Comparison of ENCODE assay signal across 8 mouse cellular contexts in the genomic region with DNA sequence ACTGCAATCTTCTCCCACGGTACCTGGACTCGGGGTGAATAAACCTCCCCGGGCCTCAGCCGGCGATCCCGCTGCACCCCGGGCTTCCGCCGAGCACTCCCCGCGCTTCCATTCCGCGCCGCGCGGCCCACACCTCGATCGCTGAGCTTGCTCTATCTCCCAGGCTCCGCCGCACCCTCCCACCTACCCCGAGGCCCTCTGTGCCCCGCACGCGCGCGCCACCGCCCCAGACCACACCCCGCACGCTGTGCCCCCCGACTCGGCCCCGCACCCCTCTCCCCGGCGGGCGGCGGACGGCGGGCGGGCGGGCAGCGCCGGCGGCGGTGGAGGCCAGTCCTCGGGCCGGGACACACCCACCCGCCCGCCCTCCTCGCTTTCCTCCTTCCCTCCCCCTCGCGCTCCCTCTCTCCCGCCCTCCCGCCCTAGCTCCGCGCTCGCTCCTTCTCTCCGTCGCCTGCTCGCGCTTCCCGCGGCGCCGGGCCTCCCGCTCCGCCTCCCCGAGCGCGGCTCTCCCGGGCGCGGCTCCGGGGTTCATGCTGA. TPM values are rescaled to one million over a fixed set of nuclear protein-coding genes. Genes with fewer than 3 reads are reported as not detected.
A peak's percentile ranks its signal among the peaks of the same experiment; 100 is the strongest.
DNase-seq lines count a peak whose midpoint lies in the region; ATAC-seq lines count a peak whose summit lies in the region.

A gene (plus strand): TSS at position 343 of the 540 bp plus-strand sequence.

- H3K27me3 ChIP-seq in embryonic facial prominence, embryonic 11.5 days (ENCODE audit: control insufficient read depth, insufficient read depth, low read length) = no peaks in the 10 kb centered on the region
- no peaks in the 10 kb centered on the region for H3K27me3 ChIP-seq in heart, embryonic 10.5 days (ENCODE audit: insufficient read depth, poor library complexity, severe bottlenecking)
- H3K27me3 ChIP-seq in kidney, embryonic 16.5 days (ENCODE audit: insufficient read depth, low read length) = no peaks in the 10 kb centered on the region
- H3K27me3 ChIP-seq in liver, embryonic 11.5 days (replicated peaks; ENCODE audit: control insufficient read depth, insufficient read depth, low read length) = no peaks in the 10 kb centered on the region
- no peaks in the 10 kb centered on the region for H3K27me3 ChIP-seq in stomach, embryonic 16.5 days (ENCODE audit: control insufficient read depth, insufficient read depth, low read length)

- under 1% methylated on average over 34 of the region's 73 CpGs for WGBS in embryonic facial prominence, embryonic 11.5 days
- WGBS in heart, embryonic 10.5 days = under 1% methylated on average over 51 of the region's 73 CpGs
- WGBS in kidney, embryonic 16.5 days = under 1% methylated on average over 41 of the region's 73 CpGs
- WGBS in liver, embryonic 11.5 days = under 1% methylated on average over 37 of the region's 73 CpGs
- WGBS in stomach, embryonic 16.5 days = under 1% methylated on average over 49 of the region's 73 CpGs

- H3K9ac ChIP-seq in embryonic facial prominence, embryonic 11.5 days (replicated peaks; ENCODE audit: low read length) = peak within 1 kb of the TSS; percentile 82
- peak within 1 kb of the TSS; percentile 86 for H3K9ac ChIP-seq in kidney, embryonic 16.5 days (replicated peaks; ENCODE audit: low read length)
- H3K9ac ChIP-seq in liver, embryonic 11.5 days (ENCODE audit: low read depth, low read length) = peak within 1 kb of the TSS; percentile 81
- peak within 1 kb of the TSS; percentile 92 for H3K9ac ChIP-seq in stomach, embryonic 16.5 days (ENCODE audit: low read length)

- peak; percentile 42 for ATAC-seq in embryonic facial prominence, embryonic 11.5 days (replicated peaks; ENCODE audit: insufficient number of reproducible peaks, low FRiP score, low TSS enrichment, low read depth)
- ATAC-seq in kidney, embryonic 16.5 days (ENCODE audit: low FRiP score, low TSS enrichment) = peak; percentile 41
- peak; percentile 61 for ATAC-seq in liver, embryonic 11.5 days (replicated peaks; ENCODE audit: low FRiP score)
- ATAC-seq in stomach, embryonic 16.5 days (ENCODE audit: insufficient read depth, low FRiP score) = peak; percentile 63

- DNase-seq in 3T3-L1 (ENCODE audit: low read depth, low spot score) = peak; percentile 45
- peak; percentile 65 to 66 for DNase-seq in adrenal gland, adult 18-20 months (ENCODE audit: low spot score in 2 of 2)
- peak; percentile 57 for DNase-seq in embryonic facial prominence, embryonic 11.5 days (ENCODE audit: low spot score)
- DNase-seq in heart, embryonic 10.5 days (ENCODE audit: low spot score) = peak; percentile 84
- DNase-seq in liver, embryonic 11.5 days (ENCODE audit: low spot score) = peak; percentile 83
- peak; percentile 73 for DNase-seq in neural tube, embryonic 10.5 days (ENCODE audit: extremely low spot score, low spot score)

- peak within 1 kb of the TSS; percentile 94 for H3K4me2 ChIP-seq in embryonic facial prominence, embryonic 11.5 days (ENCODE audit: low read depth, low read length)
- peak within 1 kb of the TSS; percentile 85 for H3K4me2 ChIP-seq in kidney, embryonic 16.5 days (replicated peaks; ENCODE audit: low read depth, low read length)
- peak within 1 kb of the TSS; percentile 100 for H3K4me2 ChIP-seq in liver, embryonic 11.5 days
- H3K4me2 ChIP-seq in stomach, embryonic 16.5 days (ENCODE audit: low read depth, low read length) = peak within 1 kb of the TSS; percentile 98

- peak within 1 kb of the TSS; percentile 65 for H3K27ac ChIP-seq in embryonic facial prominence, embryonic 11.5 days (replicated peaks; ENCODE audit: low read depth, low read length)
- peak within 1 kb of the TSS; percentile 95 for H3K27ac ChIP-seq in heart, embryonic 10.5 days
- peak within 1 kb of the TSS; percentile 91 for H3K27ac ChIP-seq in kidney, embryonic 16.5 days (ENCODE audit: low read length)
- H3K27ac ChIP-seq in liver, embryonic 11.5 days (ENCODE audit: low read depth, low read length) = peak within 1 kb of the TSS; percentile 86
- peak within 1 kb of the TSS; percentile 92 for H3K27ac ChIP-seq in stomach, embryonic 16.5 days (ENCODE audit: low read length)

- H3K36me3 ChIP-seq in embryonic facial prominence, embryonic 11.5 days (replicated peaks; ENCODE audit: control insufficient read depth, insufficient read depth, low read depth, low read length) = no peaks in the 10 kb centered on the region
- 0 out of 2 replicates have a peak, but pooled peaks cover 9% of the 10 kb centered on the region for H3K36me3 ChIP-seq in heart, embryonic 10.5 days
- no peaks in the 10 kb centered on the region for H3K36me3 ChIP-seq in kidney, embryonic 16.5 days (ENCODE audit: insufficient read depth, low read length)
- H3K36me3 ChIP-seq in liver, embryonic 11.5 days (ENCODE audit: control insufficient read depth, insufficient read depth, low read length) = no peaks in the 10 kb centered on the region
- no peaks in the 10 kb centered on the region for H3K36me3 ChIP-seq in stomach, embryonic 16.5 days (ENCODE audit: control insufficient read depth, insufficient read depth, low read length)

- H3K9me3 ChIP-seq in embryonic facial prominence, embryonic 11.5 days (replicated peaks; ENCODE audit: control insufficient read depth, low read length) = no peaks in the 10 kb centered on the region
- no peaks in the 10 kb centered on the region for H3K9me3 ChIP-seq in heart, embryonic 10.5 days
- H3K9me3 ChIP-seq in kidney, embryonic 16.5 days (ENCODE audit: low read length) = no peaks in the 10 kb centered on the region
- no peaks in the 10 kb centered on the region for H3K9me3 ChIP-seq in liver, embryonic 11.5 days (ENCODE audit: control insufficient read depth, low read length)
- no peaks in the 10 kb centered on the region for H3K9me3 ChIP-seq in stomach, embryonic 16.5 days (replicated peaks; ENCODE audit: control insufficient read depth, low read length)

- peaks cover 10% of the 10 kb centered on the region for H3K4me1 ChIP-seq in embryonic facial prominence, embryonic 11.5 days (ENCODE audit: control insufficient read depth, insufficient read depth, low read length)
- peaks cover 48% of the 10 kb centered on the region for H3K4me1 ChIP-seq in heart, embryonic 10.5 days
- H3K4me1 ChIP-seq in kidney, embryonic 16.5 days (ENCODE audit: insufficient read depth, low read length) = peaks cover 43% of the 10 kb centered on the region
- peaks cover 27% of the 10 kb centered on the region for H3K4me1 ChIP-seq in liver, embryonic 11.5 days (replicated peaks; ENCODE audit: control insufficient read depth, insufficient read depth, low read length)
- peaks cover 34% of the 10 kb centered on the region for H3K4me1 ChIP-seq in stomach, embryonic 16.5 days (ENCODE audit: control insufficient read depth, insufficient read depth, low read length)

- H3K4me3 ChIP-seq in embryonic facial prominence, embryonic 11.5 days (ENCODE audit: low read depth, low read length) = peak within 1 kb of the TSS; percentile 82
- peak within 1 kb of the TSS; percentile 81 for H3K4me3 ChIP-seq in heart, embryonic 10.5 days
- H3K4me3 ChIP-seq in kidney, embryonic 16.5 days (ENCODE audit: low read length) = peak within 1 kb of the TSS; percentile 69
- H3K4me3 ChIP-seq in liver, embryonic 11.5 days (ENCODE audit: low read depth, low read length) = peak within 1 kb of the TSS; percentile 85
- H3K4me3 ChIP-seq in stomach, embryonic 16.5 days (replicated peaks; ENCODE audit: low read length) = peak within 1 kb of the TSS; percentile 90

RNA-seq across cellular contexts. Expression of the gene that starts here (rescaled TPM):
- total RNA-seq in adrenal gland, adult 18-20 months (2021) = 10 to 100 TPM; 28.8 to 37.7 TPM
- polyA plus RNA-seq in embryonic facial prominence, embryonic 11.5 days (2014; fragmentation: Nextera tagmentation; extraction: Ambion mirVana) = 10.0 and 12.8 TPM in 2 replicates
- 8.8 and 10.2 TPM in 2 replicates for polyA plus RNA-seq in heart, embryonic 10.5 days (2016; fragmentation: Nextera tagmentation; extraction: Ambion mirVana)
- polyA plus RNA-seq in kidney, embryonic 16.5 days (2015; fragmentation: Nextera tagmentation; extraction: Ambion mirVana) = 27.5 and 30.7 TPM in 2 replicates
- 8.2 and 8.4 TPM in 2 replicates for polyA plus RNA-seq in liver, embryonic 11.5 days (2014; fragmentation: Nextera tagmentation; extraction: Ambion mirVana)
- polyA plus RNA-seq in stomach, embryonic 16.5 days (2015; fragmentation: Nextera tagmentation; extraction: Ambion mirVana) = 17.4 and 17.6 TPM in 2 replicates

Comparison
In these comparisons a context has a peak if more than half of its experiments do, and no peak if none do; other contexts are left out.
1. Peak in every context shown above with its lines: DNase-seq, ATAC-seq, H3K4me3 ChIP-seq and H3K27ac ChIP-seq.